Mouse (Mus musculus): ENCODE data around the gene Abca2. TPM values are rescaled to one million over a fixed set of nuclear protein-coding genes. Genes with fewer than 3 reads are reported as not detected.

The Abca2 gene
- polyA plus RNA-seq, 1 experiment = 15.0 TPM

DNA sequence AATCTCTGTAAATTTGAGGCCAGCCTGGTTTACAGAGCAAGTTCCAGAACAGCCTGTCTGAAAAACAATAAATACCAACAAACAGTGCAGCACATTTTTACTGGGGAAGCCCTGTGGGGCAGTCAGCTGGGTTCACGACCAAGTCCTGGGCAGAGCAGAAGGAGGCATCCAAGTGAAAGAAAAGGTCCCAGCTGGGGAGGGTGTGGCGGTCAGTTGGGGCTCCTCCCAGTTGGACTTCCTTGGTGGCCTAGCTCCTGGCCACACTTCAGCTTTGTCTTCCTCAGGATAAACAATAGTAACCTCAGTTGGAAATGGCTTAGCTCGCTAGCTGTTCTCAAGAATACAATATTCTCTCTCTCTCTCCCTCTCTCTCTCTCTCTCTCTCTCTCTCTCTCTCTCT is 11.1 kb upstream of the Abca2 start:
- Histone ChIP-seq H3K4me1 (ENCODE audit: control insufficient read depth, insufficient read depth, low read length) (no peaks in the 10 kb centered on the region; the same call in 1 of the 2 replicates), H3K4me3 (replicated peaks; ENCODE audit: control insufficient read depth, low read depth, low read length) (no peak overlapping the region), H3K27ac (ENCODE audit: control insufficient read depth, insufficient read depth, low read depth, low read length, poor library complexity) (no peak overlapping the region)
- 44% methylated on average over 3 of the region's 3 CpGs for WGBS
- TF ChIP-seq CTCF (IDR thresholded peaks at IDR 0.05; ENCODE audit: control insufficient read depth, insufficient read depth, low read length) = no peak
- TF ChIP-seq POLR2A (IDR thresholded peaks at IDR 0.05; ENCODE audit: borderline replicate concordance, control insufficient read depth, low read depth, low read length) = no peak

DNA sequence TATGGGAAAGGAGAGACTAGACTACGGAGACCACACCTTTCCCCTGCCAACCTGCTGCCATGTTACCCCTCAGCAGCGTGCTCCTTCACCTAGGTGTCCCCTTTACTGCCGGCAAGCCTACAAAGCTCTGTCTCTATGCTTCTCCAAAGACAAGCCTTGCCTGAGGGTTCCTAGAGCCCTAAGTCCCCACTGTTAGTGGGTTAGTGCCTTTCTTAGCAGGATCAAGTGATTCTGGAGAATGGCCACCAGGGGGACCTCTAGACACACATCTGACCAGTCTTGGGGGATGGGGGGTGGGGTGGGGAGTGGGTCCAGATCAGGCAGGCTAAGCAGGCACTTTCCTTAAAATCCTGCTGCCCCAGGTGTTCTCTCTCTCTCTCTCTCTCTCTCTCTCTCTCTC is 6.6 kb upstream of the Abca2 start:
- Histone ChIP-seq H3K4me3 (replicated peaks; ENCODE audit: control insufficient read depth, low read depth, low read length) (no peak overlapping the region), H3K4me1 (ENCODE audit: control insufficient read depth, insufficient read depth, low read length) (no peaks in the 10 kb centered on the region; the same call in 1 of the 2 replicates), H3K27ac (ENCODE audit: control insufficient read depth, insufficient read depth, low read depth, low read length, poor library complexity) (peak overlapping the region; percentile 95)
- WGBS = 30% methylated on average over 3 of the region's 3 CpGs
- peak; percentile 54 for TF ChIP-seq CTCF (IDR thresholded peaks at IDR 0.05; ENCODE audit: control insufficient read depth, insufficient read depth, low read length)
- no peak for TF ChIP-seq POLR2A (IDR thresholded peaks at IDR 0.05; ENCODE audit: borderline replicate concordance, control insufficient read depth, low read depth, low read length)

DNA sequence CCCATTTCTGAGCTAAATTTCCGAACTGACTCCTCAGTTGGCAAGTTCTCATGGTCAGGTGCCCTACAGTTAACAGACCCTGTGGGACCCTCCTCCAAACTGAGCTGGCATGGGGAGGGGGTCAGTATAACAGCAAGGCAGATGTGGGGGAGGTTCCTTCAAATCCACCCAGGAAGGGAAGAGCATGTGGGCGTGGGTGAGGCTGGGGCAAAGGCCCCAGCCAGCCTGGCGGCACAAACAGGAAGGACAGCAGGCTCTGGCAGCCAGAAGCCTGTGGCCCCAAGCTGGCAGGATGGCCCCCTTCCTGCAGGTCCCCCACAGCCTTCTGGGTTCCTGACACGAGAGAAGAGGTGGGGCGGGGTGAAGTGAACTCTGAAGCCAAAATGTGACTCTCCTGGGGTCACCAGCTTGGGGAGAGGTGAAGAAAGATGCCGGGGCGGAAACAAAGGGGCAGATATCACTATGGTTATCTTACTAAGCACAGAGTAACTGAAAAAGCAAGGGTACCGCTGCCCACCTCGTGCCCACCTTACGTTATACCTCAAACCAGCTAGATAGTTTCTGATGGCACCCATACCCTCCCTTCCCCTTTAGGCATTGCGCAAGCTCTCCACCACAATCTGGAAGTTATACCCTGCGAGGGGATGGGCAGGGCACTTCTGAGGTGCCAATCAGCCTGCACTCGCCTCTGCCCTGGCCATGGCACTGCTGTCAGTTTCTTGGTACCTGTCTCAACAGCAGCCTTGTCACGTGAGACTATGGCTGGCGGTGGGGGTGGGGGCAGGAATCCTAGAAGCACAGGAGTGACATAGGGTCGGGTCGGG is 5.7 kb upstream of the Abca2 start, which contains the start of gene Fut7:
Gene Fut7 (plus strand): TSS at position 681 of the 824 bp plus-strand sequence.
- WGBS = 3% methylated on average over 17 of the region's 17 CpGs
- TF ChIP-seq POLR2A (IDR thresholded peaks at IDR 0.05; ENCODE audit: borderline replicate concordance, control insufficient read depth, low read depth, low read length) = peak; percentile 70; the same call in 1 of the 2 replicates
- no peak for TF ChIP-seq CTCF (IDR thresholded peaks at IDR 0.05; ENCODE audit: control insufficient read depth, insufficient read depth, low read length)
- H3K4me3 ChIP-seq (replicated peaks; ENCODE audit: control insufficient read depth, low read depth, low read length) = peak within 1 kb of the TSS; percentile 36
- H3K4me1 ChIP-seq (ENCODE audit: control insufficient read depth, insufficient read depth, low read length) = no peaks in the 10 kb centered on the region; the same call in 1 of the 2 replicates
- H3K27ac ChIP-seq (ENCODE audit: control insufficient read depth, insufficient read depth, low read depth, low read length, poor library complexity) = peak within 1 kb of the TSS; percentile 95

DNA sequence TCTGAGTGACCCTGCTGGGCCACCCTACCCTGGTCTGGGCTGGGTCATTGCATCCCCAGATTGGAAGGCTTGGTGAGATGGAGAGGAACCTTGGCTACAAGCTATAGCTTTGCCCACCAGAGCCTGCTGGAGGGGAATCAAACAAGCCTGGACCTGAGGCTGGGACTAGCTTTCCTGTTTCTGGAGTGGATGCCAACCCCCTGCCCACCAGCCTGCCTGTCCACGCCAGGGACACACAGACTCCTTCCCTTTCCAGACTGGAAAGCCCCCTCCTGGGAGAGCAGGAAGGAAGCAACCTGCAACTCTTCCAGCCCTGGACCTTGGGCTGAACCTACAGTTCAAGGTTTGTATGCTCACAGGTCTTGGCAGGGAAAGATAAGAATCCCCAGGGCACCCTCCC is 4.9 kb upstream of the Abca2 start:
- H3K4me3 ChIP-seq (replicated peaks; ENCODE audit: control insufficient read depth, low read depth, low read length) = peak overlapping the region; percentile 17
- 31% methylated on average over 1 of the region's 1 CpGs for WGBS
- no peaks in the 10 kb centered on the region; the same call in 1 of the 2 replicates for H3K4me1 ChIP-seq (ENCODE audit: control insufficient read depth, insufficient read depth, low read length)
- no peak for TF ChIP-seq CTCF (IDR thresholded peaks at IDR 0.05; ENCODE audit: control insufficient read depth, insufficient read depth, low read length)
- TF ChIP-seq POLR2A (IDR thresholded peaks at IDR 0.05; ENCODE audit: borderline replicate concordance, control insufficient read depth, low read depth, low read length) = no peak
- H3K27ac ChIP-seq (ENCODE audit: control insufficient read depth, insufficient read depth, low read depth, low read length, poor library complexity) = peak overlapping the region; percentile 95

DNA sequence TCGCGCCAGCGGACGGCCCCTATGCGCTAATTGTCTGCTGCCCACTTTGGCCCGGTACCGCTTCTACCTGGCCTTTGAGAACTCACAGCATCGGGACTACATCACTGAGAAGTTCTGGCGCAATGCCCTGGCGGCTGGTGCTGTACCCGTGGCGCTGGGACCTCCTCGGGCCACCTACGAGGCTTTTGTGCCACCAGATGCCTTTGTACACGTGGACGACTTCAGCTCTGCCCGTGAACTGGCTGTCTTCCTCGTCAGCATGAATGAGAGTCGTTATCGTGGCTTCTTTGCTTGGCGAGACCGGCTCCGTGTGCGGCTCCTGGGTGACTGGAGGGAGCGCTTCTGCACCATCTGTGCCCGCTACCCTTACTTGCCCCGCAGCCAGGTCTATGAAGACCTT is 3.0 kb upstream of the Abca2 start:
- H3K4me3 ChIP-seq (replicated peaks; ENCODE audit: control insufficient read depth, low read depth, low read length) = no peak overlapping the region
- 53% methylated on average over 27 of the region's 27 CpGs for WGBS
- H3K27ac ChIP-seq (ENCODE audit: control insufficient read depth, insufficient read depth, low read depth, low read length, poor library complexity) = no peak overlapping the region
- TF ChIP-seq CTCF (IDR thresholded peaks at IDR 0.05; ENCODE audit: control insufficient read depth, insufficient read depth, low read length) (no peak), POLR2A (IDR thresholded peaks at IDR 0.05; ENCODE audit: borderline replicate concordance, control insufficient read depth, low read depth, low read length) (no peak)
- H3K4me1 ChIP-seq (ENCODE audit: control insufficient read depth, insufficient read depth, low read length) = no peaks in the 10 kb centered on the region; the same call in 1 of the 2 replicates

DNA sequence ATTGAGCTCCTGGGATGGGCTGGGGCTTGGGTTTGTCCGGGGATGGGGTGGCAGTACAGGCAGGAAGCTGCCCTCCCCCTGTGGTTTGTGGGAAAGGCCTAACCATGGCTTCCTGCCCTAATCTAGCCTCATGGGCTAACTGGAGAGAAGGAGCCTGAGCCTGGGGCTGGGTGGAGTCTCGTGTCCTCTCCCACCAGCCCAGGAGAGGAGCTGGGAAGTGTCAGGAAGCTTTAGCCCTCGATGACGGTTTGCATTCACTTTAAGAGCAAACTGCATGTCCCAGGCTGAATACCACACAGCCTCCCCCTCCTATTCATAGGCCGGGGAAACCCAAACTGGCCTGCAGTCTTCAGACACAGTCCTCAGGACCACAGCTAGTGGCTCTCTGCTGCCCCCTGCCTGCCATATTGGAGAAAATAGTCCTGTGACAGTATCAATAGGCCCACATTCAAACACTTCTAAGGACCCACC is 1.7 kb upstream of the Abca2 start:
- Histone ChIP-seq H3K4me3 (replicated peaks; ENCODE audit: control insufficient read depth, low read depth, low read length) (no peak overlapping the region), H3K4me1 (ENCODE audit: control insufficient read depth, insufficient read depth, low read length) (no peaks in the 10 kb centered on the region; the same call in 1 of the 2 replicates), H3K27ac (ENCODE audit: control insufficient read depth, insufficient read depth, low read depth, low read length, poor library complexity) (peak overlapping the region; percentile 57)
- TF ChIP-seq CTCF (IDR thresholded peaks at IDR 0.05; ENCODE audit: control insufficient read depth, insufficient read depth, low read length) = peak; percentile 91
- TF ChIP-seq POLR2A (IDR thresholded peaks at IDR 0.05; ENCODE audit: borderline replicate concordance, control insufficient read depth, low read depth, low read length) = no peak
- 4% methylated on average over 5 of the region's 5 CpGs for WGBS

DNA sequence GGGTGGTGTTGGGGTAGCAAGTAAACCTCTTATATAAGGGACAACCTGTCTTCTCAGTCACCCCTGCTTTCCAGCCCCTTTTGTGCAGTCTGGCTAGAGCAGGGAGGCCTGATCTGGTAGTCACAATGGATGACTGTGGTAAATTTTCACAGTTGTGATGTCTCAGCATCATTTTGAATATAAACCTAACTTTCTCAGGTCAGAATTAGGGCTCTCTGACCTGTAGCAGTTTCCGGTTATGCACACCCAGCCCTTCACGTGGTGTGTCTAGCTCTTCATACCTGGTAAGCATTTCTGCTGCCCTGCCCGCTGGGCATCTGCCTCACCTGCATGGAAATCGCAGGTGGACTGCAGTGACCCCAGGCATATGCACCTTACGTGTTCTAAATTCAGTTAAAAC is 1.2 kb upstream of the Abca2 start:
- H3K4me1 ChIP-seq (ENCODE audit: control insufficient read depth, insufficient read depth, low read length) = no peaks in the 10 kb centered on the region; the same call in 1 of the 2 replicates
- no peak overlapping the region for H3K4me3 ChIP-seq (replicated peaks; ENCODE audit: control insufficient read depth, low read depth, low read length)
- no peak for TF ChIP-seq CTCF (IDR thresholded peaks at IDR 0.05; ENCODE audit: control insufficient read depth, insufficient read depth, low read length)
- TF ChIP-seq POLR2A (IDR thresholded peaks at IDR 0.05; ENCODE audit: borderline replicate concordance, control insufficient read depth, low read depth, low read length) = no peak
- WGBS = 65% methylated on average over 5 of the region's 5 CpGs
- H3K27ac ChIP-seq (ENCODE audit: control insufficient read depth, insufficient read depth, low read depth, low read length, poor library complexity) = no peak overlapping the region

DNA sequence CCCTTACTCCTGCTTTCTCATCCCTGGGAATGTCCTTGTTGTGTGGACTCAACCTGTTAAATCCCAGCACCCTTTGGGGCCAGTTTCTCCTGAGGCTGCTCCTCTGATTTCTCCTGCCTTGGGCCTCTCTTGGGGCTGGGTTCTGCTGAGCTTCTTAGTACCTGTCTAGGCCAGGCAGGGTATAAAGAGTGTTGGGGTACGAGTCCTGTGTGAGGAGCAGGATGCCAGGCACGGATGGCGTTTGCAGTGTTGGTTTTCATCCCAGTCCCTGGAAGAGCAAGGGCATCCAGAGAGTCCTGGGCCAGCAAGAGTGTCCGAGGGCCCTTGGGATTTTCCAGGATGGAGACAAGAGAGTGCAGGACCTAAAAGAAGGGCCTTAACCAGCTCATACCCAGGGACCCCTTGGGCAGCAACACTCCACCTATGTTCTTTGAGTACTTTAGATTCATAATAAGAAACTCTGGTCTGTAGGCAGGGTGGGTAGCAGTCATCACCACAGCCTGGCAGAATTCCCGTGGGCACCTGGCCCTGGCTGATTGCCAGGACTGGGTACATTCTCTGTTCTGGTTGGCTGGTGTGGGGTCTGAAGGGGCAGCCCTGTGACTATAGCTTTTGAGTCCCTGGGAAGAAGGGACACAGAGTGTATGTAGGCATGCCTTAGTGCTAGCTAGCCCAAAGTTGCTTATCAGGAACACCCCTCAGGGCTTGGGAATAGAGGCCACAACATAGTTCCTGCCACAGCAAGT is 1.1 kb downstream of the Abca2 start:
- TF ChIP-seq CTCF (IDR thresholded peaks at IDR 0.05; ENCODE audit: control insufficient read depth, insufficient read depth, low read length) = no peak
- TF ChIP-seq POLR2A (IDR thresholded peaks at IDR 0.05; ENCODE audit: borderline replicate concordance, control insufficient read depth, low read depth, low read length) = no peak
- 56% methylated on average over 5 of the region's 5 CpGs for WGBS
- no peaks in the 10 kb centered on the region; the same call in 1 of the 2 replicates for H3K4me1 ChIP-seq (ENCODE audit: control insufficient read depth, insufficient read depth, low read length)

More for the DNA sequence above, 1.1 kb downstream of the Abca2 start:
- Histone ChIP-seq H3K4me3 (replicated peaks; ENCODE audit: control insufficient read depth, low read depth, low read length) (no peak overlapping the region), H3K27ac (ENCODE audit: control insufficient read depth, insufficient read depth, low read depth, low read length, poor library complexity) (no peak overlapping the region)
